Mouse (Mus musculus): ENCODE results near the gene Gm10436. TPM values are rescaled to one million over a fixed set of nuclear protein-coding genes. Genes with fewer than 3 reads are reported as not detected.
"Not testable (repeated sequence)": the region's sequence is repeated elsewhere in the genome, so short reads cannot be mapped to it uniquely, and the experiment has no call there.

Gm10436 gene
- polyA plus RNA-seq (2014; fragmentation: Nextera tagmentation; extraction: Ambion mirVana): not detected in 2 replicates

- not testable (repeated sequence) for H3K4me2 ChIP-seq (ENCODE audit: low read length); H3K9me3 ChIP-seq (replicated peaks; ENCODE audit: control insufficient read depth, low read length); H3K4me3 ChIP-seq (ENCODE audit: low read depth, low read length); H3K27me3 ChIP-seq (replicated peaks; ENCODE audit: control insufficient read depth, insufficient read depth, low read length); ATAC-seq; H3K36me3 ChIP-seq (ENCODE audit: control insufficient read depth, insufficient read depth, low read length); H3K27ac ChIP-seq (ENCODE audit: low read depth, low read length); DNase-seq (ENCODE audit: low spot score); H3K4me1 ChIP-seq (ENCODE audit: control insufficient read depth, insufficient read depth, low read length); H3K9ac ChIP-seq (ENCODE audit: low read length)
- WGBS: 73% methylated on average over 1 of the region's 1 CpGs
Measured at GRCm38 (mm10) chr12:88182008-88182407, at the start of gene Gm10436. Gm10436 (minus strand) TSS chr12:88182108.

DNA sequence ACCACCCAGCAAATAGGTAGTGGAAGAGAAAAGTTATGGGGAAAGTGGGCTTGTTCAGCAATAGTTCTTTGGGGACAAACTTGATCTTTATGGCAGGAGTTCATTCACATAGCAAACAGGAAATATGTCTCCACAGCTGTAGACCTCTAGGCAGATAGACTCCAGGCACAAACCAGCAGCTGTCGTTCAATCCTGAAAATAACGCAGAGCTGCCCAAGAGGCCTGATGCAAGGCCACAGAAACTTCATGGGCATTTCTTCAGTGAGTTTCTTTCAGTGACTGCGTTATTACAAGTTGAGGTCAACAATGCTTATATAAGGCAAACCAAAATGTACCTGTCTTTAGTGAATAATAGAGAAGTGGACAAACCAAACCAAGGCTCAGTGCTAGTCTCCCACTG lies 37.5 kb upstream of the Gm10436 start:
- H3K9ac ChIP-seq (ENCODE audit: low read length): no peak overlapping the region
- H3K36me3 ChIP-seq (ENCODE audit: control insufficient read depth, insufficient read depth, low read length): no peaks in the 10 kb centered on the region
- 89% methylated on average over 3 of the region's 3 CpGs for WGBS
- DNase-seq (ENCODE audit: low spot score): no peak
- H3K4me2 ChIP-seq (ENCODE audit: low read length): no peak overlapping the region
- H3K27ac ChIP-seq (ENCODE audit: low read depth, low read length): no peak overlapping the region
- H3K4me1 ChIP-seq (ENCODE audit: control insufficient read depth, insufficient read depth, low read length): no peaks in the 10 kb centered on the region
- H3K4me3 ChIP-seq (ENCODE audit: low read depth, low read length): no peak overlapping the region
- no peaks in the 10 kb centered on the region for H3K27me3 ChIP-seq (replicated peaks; ENCODE audit: control insufficient read depth, insufficient read depth, low read length)
- no peak for ATAC-seq
- no peaks in the 10 kb centered on the region for H3K9me3 ChIP-seq (replicated peaks; ENCODE audit: control insufficient read depth, low read length)

DNA sequence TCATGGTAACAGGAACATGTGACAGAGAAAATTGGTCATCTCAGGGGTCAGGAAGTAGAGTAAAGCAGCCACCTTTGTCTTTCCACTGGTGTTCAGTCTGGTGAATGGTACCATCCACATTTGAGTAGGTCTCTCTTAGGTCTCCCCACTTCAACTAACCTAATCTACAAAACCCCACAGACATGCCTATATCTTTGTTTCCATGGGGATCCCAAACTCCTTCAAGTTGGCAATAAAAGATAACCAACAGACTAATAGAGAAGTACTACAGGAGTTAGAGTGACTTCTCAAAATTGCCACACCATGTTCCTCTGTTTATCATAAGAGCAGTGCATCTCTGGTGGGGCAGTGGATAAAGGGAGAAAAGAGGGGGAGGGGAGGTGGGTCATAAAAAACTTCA lies 36.2 kb upstream of the Gm10436 start:
- H3K4me2 ChIP-seq (ENCODE audit: low read length); H3K27me3 ChIP-seq (replicated peaks; ENCODE audit: control insufficient read depth, insufficient read depth, low read length); H3K9ac ChIP-seq (ENCODE audit: low read length); H3K9me3 ChIP-seq (replicated peaks; ENCODE audit: control insufficient read depth, low read length); H3K4me1 ChIP-seq (ENCODE audit: control insufficient read depth, insufficient read depth, low read length); H3K4me3 ChIP-seq (ENCODE audit: low read depth, low read length); H3K27ac ChIP-seq (ENCODE audit: low read depth, low read length); DNase-seq (ENCODE audit: low spot score); H3K36me3 ChIP-seq (ENCODE audit: control insufficient read depth, insufficient read depth, low read length); ATAC-seq: not testable (repeated sequence)

GRCm38 (mm10) chr12:88214641-88215040 lies 32.7 kb upstream of the Gm10436 start:
- Histone ChIP-seq H3K9ac (ENCODE audit: low read length) (no peak overlapping the region), H3K4me2 (ENCODE audit: low read length) (no peak overlapping the region), H3K4me1 (ENCODE audit: control insufficient read depth, insufficient read depth, low read length) (no peaks in the 10 kb centered on the region), H3K9me3 (replicated peaks; ENCODE audit: control insufficient read depth, low read length) (no peaks in the 10 kb centered on the region), H3K27me3 (replicated peaks; ENCODE audit: control insufficient read depth, insufficient read depth, low read length) (no peaks in the 10 kb centered on the region), H3K36me3 (ENCODE audit: control insufficient read depth, insufficient read depth, low read length) (no peaks in the 10 kb centered on the region), H3K4me3 (ENCODE audit: low read depth, low read length) (no peak overlapping the region), H3K27ac (ENCODE audit: low read depth, low read length) (no peak overlapping the region)
- DNase-seq (ENCODE audit: low spot score) (no peak), ATAC-seq (no peak)
- WGBS: 89% methylated on average over 12 of the region's 12 CpGs

GRCm38 (mm10) chr12:88211458-88211857 lies 29.6 kb upstream of the Gm10436 start:
- H3K27ac ChIP-seq (ENCODE audit: low read depth, low read length); DNase-seq (ENCODE audit: low spot score); H3K9me3 ChIP-seq (replicated peaks; ENCODE audit: control insufficient read depth, low read length); H3K4me1 ChIP-seq (ENCODE audit: control insufficient read depth, insufficient read depth, low read length); H3K4me2 ChIP-seq (ENCODE audit: low read length); H3K36me3 ChIP-seq (ENCODE audit: control insufficient read depth, insufficient read depth, low read length); H3K27me3 ChIP-seq (replicated peaks; ENCODE audit: control insufficient read depth, insufficient read depth, low read length); H3K4me3 ChIP-seq (ENCODE audit: low read depth, low read length); ATAC-seq; H3K9ac ChIP-seq (ENCODE audit: low read length): not testable (repeated sequence)
- 90% methylated on average over 9 of the region's 9 CpGs for WGBS

- ATAC-seq: no peak
- no peaks in the 10 kb centered on the region for H3K9me3 ChIP-seq (replicated peaks; ENCODE audit: control insufficient read depth, low read length)
- no peak for DNase-seq (ENCODE audit: low spot score)
- H3K9ac ChIP-seq (ENCODE audit: low read length): no peak overlapping the region
- H3K4me1 ChIP-seq (ENCODE audit: control insufficient read depth, insufficient read depth, low read length): no peaks in the 10 kb centered on the region
- no peaks in the 10 kb centered on the region for H3K27me3 ChIP-seq (replicated peaks; ENCODE audit: control insufficient read depth, insufficient read depth, low read length)
- H3K4me2 ChIP-seq (ENCODE audit: low read length): no peak overlapping the region
- WGBS: 90% methylated on average over 2 of the region's 2 CpGs
- H3K4me3 ChIP-seq (ENCODE audit: low read depth, low read length): no peak overlapping the region
- no peaks in the 10 kb centered on the region for H3K36me3 ChIP-seq (ENCODE audit: control insufficient read depth, insufficient read depth, low read length)
- no peak overlapping the region for H3K27ac ChIP-seq (ENCODE audit: low read depth, low read length)
Measured at GRCm38 (mm10) chr12:88202856-88203255, 20.9 kb upstream of the Gm10436 start.

Other genes with a start within 250 kb of the Gm10436 start
- not detected in 2 replicates for gene Gm2042, start 228.0 kb downstream of the Gm10436 start, polyA plus RNA-seq (2014; fragmentation: Nextera tagmentation; extraction: Ambion mirVana)
- not detected in 2 replicates for gene Gm2075, start 170.3 kb downstream of the Gm10436 start, polyA plus RNA-seq (2014; fragmentation: Nextera tagmentation; extraction: Ambion mirVana)
- gene Gm6803, start 163.3 kb downstream of the Gm10436 start, polyA plus RNA-seq (2014; fragmentation: Nextera tagmentation; extraction: Ambion mirVana): not detected in 2 replicates
- not detected in 2 replicates for gene Gm2056, start 155.1 kb downstream of the Gm10436 start, polyA plus RNA-seq (2014; fragmentation: Nextera tagmentation; extraction: Ambion mirVana)
- gene Gm16368, start 98.4 kb downstream of the Gm10436 start, polyA plus RNA-seq (2014; fragmentation: Nextera tagmentation; extraction: Ambion mirVana): not detected in 2 replicates
- not detected in 2 replicates for gene Gm8332, start 68.0 kb upstream of the Gm10436 start, polyA plus RNA-seq (2014; fragmentation: Nextera tagmentation; extraction: Ambion mirVana)
- gene Gm5662, start 92.4 kb upstream of the Gm10436 start, polyA plus RNA-seq (2014; fragmentation: Nextera tagmentation; extraction: Ambion mirVana): not detected in 2 replicates
- not detected in 2 replicates for gene Gm5039, start 141.9 kb upstream of the Gm10436 start, polyA plus RNA-seq (2014; fragmentation: Nextera tagmentation; extraction: Ambion mirVana)
- 21.0 and 27.8 TPM in 2 replicates for gene Adck1, start 178.4 kb upstream of the Gm10436 start, polyA plus RNA-seq (2014; fragmentation: Nextera tagmentation; extraction: Ambion mirVana)